Mouse (Mus musculus) gastrocnemius, adult 2 months (tissue): ENCODE measurements around the gene Aloxe3. TPM values are rescaled to one million over a fixed set of nuclear protein-coding genes. Genes with fewer than 3 reads are reported as not detected.

ENCODE experiments used
- DNase-seq: peaks from one replicate; pipeline ENCODE4 v3.0.0; 2022
- H3K27ac ChIP-seq: fragments of 200-600 bp; 2 replicates; pipeline ENCODE4 v1.8.1; 2022; ENCODE audit warnings: mild to moderate bottlenecking
- H3K4me3 ChIP-seq: fragments of 200-600 bp; 2 replicates; pipeline ENCODE4 v1.8.1; 2022; ENCODE audit warnings: mild to moderate bottlenecking, moderate library complexity
- CTCF ChIP-seq: fragments of 200-600 bp; IDR thresholded peaks from 2 replicates; pipeline ENCODE4 v1.8.1; 2022; ENCODE audit warnings: antibody characterized with exemption, mild to moderate bottlenecking, moderate library complexity
- intact Hi-C: fragments of 180-260 bp; cut with DNase I; formaldehyde crosslinking; loops from one replicate; pipeline ENCODE4 v1.15.1; 2025
- total RNA-seq, 2 experiments: library from RNA; stranded (reverse); gene quantifications; 2 replicates each; pipeline ENCODE4 v1.2.3; 2021

The Aloxe3 gene
- total RNA-seq, 2 experiments from 2014 or later: not detected

DNA sequence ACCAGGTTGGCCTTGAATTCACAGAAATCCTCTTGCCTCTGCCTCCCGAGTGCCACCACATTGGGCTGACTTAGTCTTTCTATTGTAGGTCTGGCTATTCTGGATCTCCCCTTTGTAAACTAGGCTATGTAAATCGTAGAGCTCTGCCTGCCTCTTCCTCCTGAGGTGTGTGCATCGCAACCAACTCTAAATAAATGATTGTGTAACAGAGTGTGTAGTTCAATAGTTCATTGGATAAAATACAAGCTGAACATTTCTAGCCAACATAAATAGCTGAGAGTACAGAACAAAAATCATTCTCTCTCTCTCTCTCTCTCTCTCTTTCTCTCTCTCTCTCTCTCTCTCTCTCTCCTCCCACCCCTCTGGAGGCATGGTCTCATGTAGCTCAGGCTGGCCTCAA, 11.1 kb upstream of the Aloxe3 start:
- TF ChIP-seq CTCF: no peak
- no peak for DNase-seq
- intact Hi-C loops: no loop called here
- H3K4me3 ChIP-seq: no peak overlapping the region
- H3K27ac ChIP-seq: no peak overlapping the region

DNA sequence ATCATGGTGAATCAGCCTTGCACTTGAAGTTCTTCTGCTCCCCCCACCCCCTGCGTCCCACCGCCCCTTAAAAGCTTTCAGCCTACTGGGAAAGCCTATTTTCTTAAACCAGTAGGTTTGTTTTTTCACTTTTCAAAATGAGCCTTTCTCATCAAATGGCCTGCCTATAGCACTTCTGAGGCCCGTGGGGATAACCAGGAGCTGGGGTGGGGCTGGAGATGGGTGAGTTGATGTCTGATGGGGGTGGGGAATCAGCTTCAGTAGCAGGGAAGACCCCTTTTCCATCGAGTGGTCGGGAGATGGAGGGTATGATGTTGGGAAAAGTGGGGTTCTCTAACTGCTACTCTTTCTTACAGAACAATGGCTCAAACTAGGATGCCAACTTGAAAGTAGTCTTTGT, 8.9 kb upstream of the Aloxe3 start:
- TF ChIP-seq CTCF: no peak
- Histone ChIP-seq H3K4me3 (no peak overlapping the region), H3K27ac (peak overlapping the region; percentile 88; the same call in 1 of the 2 replicates)
- no peak for DNase-seq
- intact Hi-C loops: no loop called here

DNA sequence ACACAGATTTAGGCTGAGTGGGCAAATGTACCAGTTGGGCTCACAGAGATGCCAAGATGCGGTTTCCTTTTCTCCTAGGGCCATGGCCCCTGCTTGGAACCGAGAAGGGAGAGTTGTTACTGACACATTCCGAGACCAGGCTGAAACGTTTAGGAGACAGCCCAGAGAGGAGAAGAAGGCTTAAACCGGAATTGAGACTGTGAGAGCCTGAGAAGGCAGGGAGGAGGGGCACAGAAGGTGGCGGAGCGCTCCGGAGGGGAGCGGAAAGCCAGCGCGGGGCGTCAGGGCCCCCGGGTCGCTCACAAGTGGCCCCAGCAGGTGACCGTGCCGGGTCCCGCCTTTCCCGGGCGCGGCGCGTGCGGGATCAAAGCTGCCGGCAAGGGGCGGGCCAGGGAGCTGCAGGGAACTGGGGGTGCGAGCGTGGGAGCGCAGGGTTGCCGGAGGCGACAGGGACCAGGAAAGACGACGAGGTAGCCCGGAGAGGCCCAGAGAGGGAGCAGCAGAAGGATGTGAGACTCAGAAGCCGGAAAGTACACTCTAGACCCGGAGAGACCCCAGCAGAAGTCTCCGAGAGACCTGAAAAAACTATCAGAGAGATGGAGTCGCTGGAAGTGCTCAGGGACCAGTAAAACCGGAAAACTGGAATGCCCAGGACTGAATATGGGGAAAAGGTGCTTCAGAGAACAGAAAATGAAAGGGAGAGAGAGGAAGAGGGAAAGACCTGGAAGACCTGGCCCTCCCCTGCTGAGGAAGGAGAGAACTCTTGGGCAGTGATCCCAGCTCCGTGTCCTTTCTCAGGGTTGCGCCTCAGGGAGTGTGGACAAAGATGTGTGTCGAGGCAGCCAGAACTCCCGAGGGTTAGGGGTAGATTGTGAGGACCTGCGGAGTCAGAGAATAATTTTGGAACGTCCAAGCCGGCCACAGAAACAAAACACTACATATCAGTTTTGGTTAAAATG, 7.7 kb upstream of the Aloxe3 start:
- Histone ChIP-seq H3K4me3 (peak overlapping the region; percentile 82), H3K27ac (peak overlapping the region; percentile 88)
- no peak for TF ChIP-seq CTCF
- intact Hi-C loops: no loop called here
- peak; percentile 82 for DNase-seq

DNA sequence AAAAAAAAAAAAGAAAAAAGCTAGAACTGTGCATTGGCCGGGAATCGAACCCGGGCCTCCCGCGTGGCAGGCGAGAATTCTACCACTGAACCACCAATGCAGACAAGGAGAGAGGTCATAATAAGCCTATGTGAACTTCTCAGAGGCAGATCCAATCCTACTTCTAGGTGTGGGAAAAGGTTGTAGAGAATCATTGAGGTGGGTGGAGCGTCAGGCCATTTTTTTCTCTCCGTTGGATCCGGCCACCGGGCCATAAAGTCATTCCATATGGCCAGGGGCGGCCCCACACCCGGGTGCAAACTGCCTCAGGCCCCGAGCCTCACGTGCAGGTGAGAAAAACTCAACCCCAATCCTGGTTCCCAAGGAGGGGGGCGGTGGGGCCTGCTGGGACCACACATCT, 6.9 kb upstream of the Aloxe3 start:
- Histone ChIP-seq H3K27ac (peak overlapping the region; percentile 88), H3K4me3 (peak overlapping the region; percentile 82)
- no peak for TF ChIP-seq CTCF
- DNase-seq: peak; percentile 72
- intact Hi-C loops: no loop called here

DNA sequence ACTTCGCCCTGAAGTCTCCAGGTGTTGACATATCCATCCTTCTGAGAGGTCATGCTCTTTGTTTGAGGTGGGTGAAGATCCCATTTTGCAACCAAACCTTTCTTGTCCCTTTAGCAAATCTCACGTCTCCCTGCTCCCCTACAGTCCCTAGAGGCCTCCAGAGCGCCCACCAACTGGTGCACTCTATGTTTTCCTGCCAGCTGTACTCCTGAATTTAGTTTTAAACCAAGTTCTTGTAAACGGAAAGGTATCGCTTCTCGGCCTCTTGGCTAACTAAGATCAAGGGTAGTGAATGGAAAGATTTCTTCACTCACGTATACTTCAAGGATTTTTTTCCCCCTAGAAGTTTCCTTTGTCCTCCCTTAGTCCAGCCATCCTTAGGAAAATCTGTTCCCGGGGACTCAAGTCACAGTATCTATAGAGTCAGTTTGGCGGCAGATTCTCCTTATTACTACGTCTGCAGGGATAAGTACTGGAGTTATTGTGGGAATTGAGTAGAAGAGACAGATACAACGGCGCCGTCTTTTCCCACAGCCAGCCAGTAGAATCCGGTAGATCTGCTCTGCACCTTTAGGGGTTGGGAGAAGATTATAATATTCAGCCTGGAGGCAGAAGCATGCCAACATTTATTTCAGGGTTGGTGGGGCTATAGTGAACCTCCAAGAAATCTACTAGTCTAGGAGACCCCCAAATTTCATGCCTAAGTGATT, 6.1 kb upstream of the Aloxe3 start:
- no peak for TF ChIP-seq CTCF
- no peak overlapping the region for H3K27ac ChIP-seq
- DNase-seq: no peak
- no peak overlapping the region for H3K4me3 ChIP-seq
- intact Hi-C loops: loop anchor here (5.0 kb wide), 1 partner anchor 298 kb away; no protein-coding TSS in a partner anchor

DNA sequence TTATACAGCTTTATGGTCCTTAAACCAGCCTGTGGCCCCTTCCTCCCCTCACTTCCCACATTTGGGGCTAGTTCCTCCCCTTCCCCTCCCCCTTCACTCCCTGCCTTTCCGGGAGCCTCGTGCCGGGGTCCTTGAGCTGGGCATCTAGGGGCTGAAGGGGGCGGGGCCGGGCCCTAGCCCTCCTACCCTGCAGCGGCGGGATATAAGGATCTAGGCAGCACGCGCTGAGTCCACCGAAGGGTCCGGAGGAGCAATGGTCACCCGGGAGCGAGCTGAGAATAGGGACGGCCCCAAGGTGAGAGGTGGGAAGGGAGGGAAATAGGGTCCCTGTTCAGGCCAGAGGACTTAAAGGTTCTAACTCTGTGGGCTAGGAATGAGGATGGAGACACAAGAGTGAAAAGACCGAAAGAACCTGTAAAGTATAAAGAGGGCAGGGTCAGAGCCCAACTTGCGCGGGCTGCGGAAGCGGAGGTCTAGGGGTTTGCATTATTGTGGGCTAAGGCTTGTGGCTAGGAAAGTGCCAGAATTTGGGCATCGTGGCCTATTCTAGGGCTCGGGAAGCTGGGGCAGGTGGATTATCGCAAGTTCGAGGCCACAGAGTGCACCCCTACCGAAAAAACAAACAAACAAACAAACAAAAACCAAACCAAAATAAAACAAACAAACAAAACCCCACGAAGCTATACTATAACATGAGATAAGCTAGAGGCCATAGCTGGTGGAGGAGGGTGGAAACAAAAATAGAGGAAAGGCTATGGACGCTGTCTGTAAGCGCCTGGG, 5.3 kb upstream of the Aloxe3 start, which contains the start of gene Hes7:
Gene Hes7 (plus strand): TSS at position 184 of the 780 bp plus-strand sequence.
- intact Hi-C loops: loop anchor here (5.0 kb wide), 1 partner anchor 297 kb away; no protein-coding TSS in a partner anchor
- H3K27ac ChIP-seq: peak within 1 kb of the TSS; percentile 87
- TF ChIP-seq CTCF: no peak
- peak; percentile 41 for DNase-seq
- peak within 1 kb of the TSS; percentile 74 for H3K4me3 ChIP-seq

DNA sequence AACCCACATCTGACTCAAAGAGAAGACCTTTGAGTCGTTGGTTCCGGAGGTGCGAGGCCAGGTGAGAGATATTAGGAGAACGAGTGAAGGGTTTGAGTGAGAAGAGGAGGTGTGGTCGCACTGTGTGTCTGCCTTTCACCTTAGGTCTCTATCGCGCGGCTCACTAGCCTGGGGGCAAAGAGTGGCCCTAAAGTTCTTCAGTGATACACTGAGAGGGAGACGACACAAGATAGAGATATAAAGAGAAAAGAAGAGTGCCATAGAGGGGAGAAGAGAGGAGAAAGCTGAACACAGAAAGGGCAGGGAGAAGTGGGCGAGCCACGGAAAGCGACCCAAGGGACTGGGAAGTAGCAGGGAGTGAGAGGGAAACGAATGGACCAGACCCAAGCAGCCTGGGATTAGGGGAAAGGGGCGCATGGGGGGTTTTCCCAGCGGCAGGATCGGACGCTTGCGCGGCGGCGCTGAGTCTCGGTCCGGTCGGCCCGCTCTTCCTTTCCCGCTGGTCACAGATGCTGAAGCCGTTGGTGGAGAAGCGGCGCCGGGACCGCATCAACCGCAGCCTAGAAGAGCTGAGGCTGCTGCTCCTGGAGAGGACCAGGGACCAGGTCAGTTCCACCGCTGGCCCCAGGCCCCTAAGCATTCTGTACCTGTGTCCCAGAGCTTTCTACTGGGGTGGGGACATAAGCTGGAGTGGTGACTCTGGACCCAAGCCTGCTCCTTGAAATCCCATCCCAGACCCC, 4.5 kb upstream of the Aloxe3 start:
- Histone ChIP-seq H3K27ac (peak overlapping the region; percentile 87), H3K4me3 (peak overlapping the region; percentile 74)
- peak; percentile 55 for DNase-seq
- no peak for TF ChIP-seq CTCF
- intact Hi-C loops: loop anchor here (5.0 kb wide), 1 partner anchor 296 kb away; no protein-coding TSS in a partner anchor

DNA sequence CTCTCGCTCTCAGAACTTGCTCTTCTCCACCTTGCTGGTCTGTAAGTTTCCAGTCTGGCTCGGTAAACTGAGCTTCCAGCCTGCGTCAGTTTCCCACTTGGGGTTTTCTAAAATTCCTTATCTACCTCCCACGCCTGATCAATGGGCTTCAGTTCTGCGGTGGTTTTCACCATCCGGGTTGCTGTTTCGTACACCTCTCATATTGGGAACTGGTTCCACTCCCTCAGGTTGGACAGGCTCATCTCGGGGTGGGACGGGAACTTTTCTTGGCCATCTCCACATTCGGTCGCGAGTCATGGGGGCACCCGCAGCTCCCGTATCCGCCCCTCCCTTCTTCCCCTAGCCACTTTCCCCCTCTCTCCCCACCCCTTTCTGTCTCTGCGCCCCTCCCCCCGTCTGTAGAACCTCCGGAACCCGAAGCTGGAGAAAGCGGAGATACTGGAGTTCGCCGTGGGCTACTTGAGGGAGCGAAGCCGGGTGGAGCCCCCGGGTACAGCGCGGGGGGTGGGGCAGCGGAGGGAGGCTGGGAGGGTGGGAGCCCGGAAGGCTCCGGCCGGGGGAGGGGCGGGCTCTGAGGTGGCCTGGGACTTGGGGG, 3.9 kb upstream of the Aloxe3 start:
- Histone ChIP-seq H3K27ac (peak overlapping the region; percentile 87), H3K4me3 (peak overlapping the region; percentile 74)
- no peak for DNase-seq
- intact Hi-C loops: loop anchor here (2.0 to 5.0 kb wide), 2 partner anchors 25 to 295 kb away; no protein-coding TSS in a partner anchor
- TF ChIP-seq CTCF: no peak

DNA sequence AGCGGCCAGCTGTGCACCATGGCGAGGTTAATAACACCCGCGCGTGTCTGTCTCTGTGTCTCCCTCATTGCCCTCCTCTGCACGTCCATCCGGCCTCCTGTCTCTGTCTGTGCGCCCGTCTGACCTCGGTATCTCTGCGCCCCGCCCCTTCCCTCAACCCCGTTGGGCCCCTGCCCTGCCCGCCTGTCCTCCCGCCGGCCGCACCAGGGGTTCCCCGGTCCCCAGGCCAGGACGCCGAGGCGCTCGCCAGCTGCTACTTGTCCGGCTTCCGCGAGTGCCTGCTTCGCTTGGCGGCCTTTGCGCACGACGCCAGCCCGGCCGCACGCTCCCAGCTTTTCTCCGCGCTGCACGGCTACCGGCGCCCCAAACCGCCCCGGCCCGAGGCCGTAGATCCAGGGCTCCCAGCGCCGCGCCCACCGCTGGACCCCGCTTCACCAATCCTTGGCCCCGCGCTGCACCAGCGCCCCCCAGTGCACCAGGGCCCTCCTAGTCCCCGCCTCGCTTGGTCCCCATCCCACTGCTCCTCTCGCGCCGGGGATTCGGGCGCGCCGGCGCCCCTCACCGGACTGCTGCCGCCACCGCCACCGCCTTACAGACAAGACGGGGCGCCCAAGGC, 3.3 kb upstream of the Aloxe3 start, which contains the start of gene 9130213A22Rik:
Gene 9130213A22Rik (minus strand): TSS at position 254 of the 616 bp plus-strand sequence.
- intact Hi-C loops: loop anchor here (2.0 to 5.0 kb wide), 2 partner anchors 26 to 295 kb away; no protein-coding TSS in a partner anchor
- DNase-seq: peak; percentile 94
- peak within 1 kb of the TSS; percentile 87 for H3K27ac ChIP-seq
- TF ChIP-seq CTCF: peak; percentile 77
- H3K4me3 ChIP-seq: peak within 1 kb of the TSS; percentile 74

DNA sequence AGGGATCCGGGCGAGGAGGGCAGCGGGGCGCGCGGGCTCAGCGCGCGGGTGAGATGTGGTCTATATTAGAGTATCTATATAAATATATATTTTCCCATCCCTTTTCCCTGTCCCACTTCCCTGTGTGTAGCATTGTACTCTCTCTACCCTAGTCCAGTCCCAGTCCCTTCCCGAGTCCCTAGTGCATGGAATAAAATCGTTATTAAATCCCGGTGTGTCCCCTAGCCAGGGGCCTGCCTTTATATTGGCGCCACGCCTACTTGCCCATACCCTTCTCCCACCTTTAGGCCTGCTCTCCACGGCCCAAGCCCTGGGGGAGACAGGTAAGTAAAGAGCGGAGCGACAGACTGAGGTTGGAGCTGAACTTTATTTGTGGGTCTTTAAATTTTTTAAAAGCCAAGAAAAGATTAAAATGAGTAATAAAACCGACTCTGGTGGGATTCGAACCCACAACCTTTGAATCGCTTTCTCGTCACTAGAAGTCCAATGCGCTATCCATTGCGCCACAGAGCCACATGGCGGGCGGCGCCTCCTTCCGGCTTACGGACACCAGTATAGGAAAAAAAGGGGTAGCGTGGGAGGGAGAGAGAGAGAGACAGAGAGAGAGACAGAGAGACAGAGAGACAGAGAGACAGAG, 2.5 kb upstream of the Aloxe3 start:
- DNase-seq: peak; percentile 89
- intact Hi-C loops: loop anchor here (1.0 to 5.0 kb wide), 3 partner anchors 26 to 294 kb away; no protein-coding TSS in a partner anchor
- peak; percentile 24; the same call in 1 of the 2 replicates for TF ChIP-seq CTCF
- H3K27ac ChIP-seq: peak overlapping the region; percentile 87
- peak overlapping the region; percentile 74 for H3K4me3 ChIP-seq
